Mouse (Mus musculus): ENCODE data around the gene Ms4a7. TPM values are rescaled to one million over a fixed set of nuclear protein-coding genes. Genes with fewer than 3 reads are reported as not detected.

Gene Ms4a7
- polyA plus RNA-seq, 2 experiments = 5.7 to 11.2 TPM

- Histone ChIP-seq H3K4me2 (replicated peaks; ENCODE audit: low read depth, low read length, severe bottlenecking) (no peak overlapping the region), H3K9me3 (ENCODE audit: control insufficient read depth, low read length) (no peaks in the 10 kb centered on the region), H3K36me3 (ENCODE audit: control insufficient read depth, insufficient read depth, low read length) (no peaks in the 10 kb centered on the region), H3K27me3 (ENCODE audit: control insufficient read depth, insufficient read depth, low read length) (no peaks in the 10 kb centered on the region), H3K27ac (replicated peaks; ENCODE audit: low read depth, low read length) (no peak overlapping the region), H3K4me3 (replicated peaks; ENCODE audit: low read length) (no peak overlapping the region), H3K9ac (ENCODE audit: low read depth, low read length, severe bottlenecking) (no peak overlapping the region), H3K4me1 (ENCODE audit: control insufficient read depth, insufficient read depth, low read length) (no peaks in the 10 kb centered on the region)
- WGBS = 61% methylated on average over 3 of the region's 3 CpGs
- ATAC-seq (ENCODE audit: low FRiP score, low read depth) (no peak), DNase-seq (ENCODE audit: low spot score) (no peak)
- no peak for TF ChIP-seq POLR2A (IDR thresholded peaks at IDR 0.05; ENCODE audit: borderline replicate concordance, extremely low read depth, insufficient read depth, insufficient read length)
Measured at GRCm38 (mm10) chr19:11360106-11360505, 24.2 kb upstream of the Ms4a7 start.

GRCm38 (mm10) chr19:11355730-11356129 lies 19.8 kb upstream of the Ms4a7 start:
- Histone ChIP-seq H3K4me3 (replicated peaks; ENCODE audit: low read length) (no peak overlapping the region), H3K36me3 (ENCODE audit: control insufficient read depth, insufficient read depth, low read length) (no peaks in the 10 kb centered on the region), H3K27me3 (ENCODE audit: control insufficient read depth, insufficient read depth, low read length) (no peaks in the 10 kb centered on the region), H3K4me2 (replicated peaks; ENCODE audit: low read depth, low read length, severe bottlenecking) (no peak overlapping the region), H3K27ac (replicated peaks; ENCODE audit: low read depth, low read length) (no peak overlapping the region), H3K4me1 (ENCODE audit: control insufficient read depth, insufficient read depth, low read length) (no peaks in the 10 kb centered on the region), H3K9ac (ENCODE audit: low read depth, low read length, severe bottlenecking) (no peak overlapping the region), H3K9me3 (ENCODE audit: control insufficient read depth, low read length) (no peaks in the 10 kb centered on the region)
- 77% methylated on average over 7 of the region's 7 CpGs for WGBS
- DNase-seq (ENCODE audit: low spot score) (no peak), ATAC-seq (ENCODE audit: low FRiP score, low read depth) (no peak)
- TF ChIP-seq POLR2A (IDR thresholded peaks at IDR 0.05; ENCODE audit: borderline replicate concordance, extremely low read depth, insufficient read depth, insufficient read length) = no peak

- no peak overlapping the region for H3K9ac ChIP-seq (ENCODE audit: low read depth, low read length, severe bottlenecking)
- no peak overlapping the region for H3K4me2 ChIP-seq (replicated peaks; ENCODE audit: low read depth, low read length, severe bottlenecking)
- H3K9me3 ChIP-seq (ENCODE audit: control insufficient read depth, low read length) = no peaks in the 10 kb centered on the region
- WGBS = 49% methylated on average over 3 of the region's 3 CpGs
- H3K27me3 ChIP-seq (ENCODE audit: control insufficient read depth, insufficient read depth, low read length) = no peaks in the 10 kb centered on the region
- no peak for TF ChIP-seq POLR2A (IDR thresholded peaks at IDR 0.05; ENCODE audit: borderline replicate concordance, extremely low read depth, insufficient read depth, insufficient read length)
- H3K27ac ChIP-seq (replicated peaks; ENCODE audit: low read depth, low read length) = no peak overlapping the region
- no peaks in the 10 kb centered on the region for H3K36me3 ChIP-seq (ENCODE audit: control insufficient read depth, insufficient read depth, low read length)
- no peaks in the 10 kb centered on the region for H3K4me1 ChIP-seq (ENCODE audit: control insufficient read depth, insufficient read depth, low read length)
- DNase-seq (ENCODE audit: low spot score) (no peak), ATAC-seq (ENCODE audit: low FRiP score, low read depth) (no peak)
- no peak overlapping the region for H3K4me3 ChIP-seq (replicated peaks; ENCODE audit: low read length)
Measured at GRCm38 (mm10) chr19:11351878-11352277, 15.9 kb upstream of the Ms4a7 start.

DNA sequence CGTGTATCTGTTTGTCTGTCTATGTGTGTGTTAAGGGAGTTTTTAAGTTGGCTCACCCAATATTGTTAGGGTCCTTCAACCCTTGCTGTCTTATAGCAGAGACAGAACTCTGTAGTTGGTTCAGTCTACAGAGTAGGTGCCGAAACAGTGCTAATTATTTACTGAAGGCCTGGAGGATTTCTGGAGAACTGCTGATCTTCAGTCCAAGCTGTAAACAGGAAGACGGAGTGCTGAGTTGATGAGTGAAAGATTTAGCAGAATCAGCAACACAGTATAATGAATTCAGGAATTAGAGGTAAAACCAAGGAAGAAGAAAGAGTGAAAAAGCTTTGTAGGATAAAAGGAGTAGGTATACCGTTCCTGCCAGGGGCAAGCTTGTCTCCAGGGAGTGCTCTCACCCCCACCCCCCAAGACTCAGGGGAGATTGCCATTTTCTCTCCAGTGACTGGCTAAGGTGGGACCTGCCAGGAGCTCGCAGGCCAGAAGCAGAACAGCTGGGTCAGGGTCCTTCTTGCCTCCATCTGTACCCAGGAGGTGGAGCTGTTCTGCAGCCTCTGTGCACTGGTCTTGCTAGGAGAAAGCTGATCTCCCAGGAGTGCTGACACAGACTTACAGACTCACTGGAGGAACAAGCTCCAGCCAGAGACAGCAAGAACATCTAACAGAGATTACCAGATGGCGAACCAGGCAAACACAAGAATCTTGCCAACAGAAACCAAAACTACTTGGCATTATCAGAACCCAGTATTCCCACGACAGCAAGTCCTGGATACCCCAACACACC lies 13.9 kb upstream of the Ms4a7 start:
- Histone ChIP-seq H3K9ac (ENCODE audit: low read depth, low read length, severe bottlenecking) (no peak overlapping the region), H3K4me1 (ENCODE audit: control insufficient read depth, insufficient read depth, low read length) (no peaks in the 10 kb centered on the region), H3K9me3 (ENCODE audit: control insufficient read depth, low read length) (no peaks in the 10 kb centered on the region), H3K27me3 (ENCODE audit: control insufficient read depth, insufficient read depth, low read length) (no peaks in the 10 kb centered on the region), H3K36me3 (ENCODE audit: control insufficient read depth, insufficient read depth, low read length) (no peaks in the 10 kb centered on the region), H3K4me2 (replicated peaks; ENCODE audit: low read depth, low read length, severe bottlenecking) (no peak overlapping the region), H3K4me3 (replicated peaks; ENCODE audit: low read length) (no peak overlapping the region), H3K27ac (replicated peaks; ENCODE audit: low read depth, low read length) (no peak overlapping the region)
- DNase-seq (ENCODE audit: low spot score) = no peak
- 56% methylated on average over 7 of the region's 7 CpGs for WGBS
- no peak for ATAC-seq (ENCODE audit: low FRiP score, low read depth)
- no peak for TF ChIP-seq POLR2A (IDR thresholded peaks at IDR 0.05; ENCODE audit: borderline replicate concordance, extremely low read depth, insufficient read depth, insufficient read length)

DNA sequence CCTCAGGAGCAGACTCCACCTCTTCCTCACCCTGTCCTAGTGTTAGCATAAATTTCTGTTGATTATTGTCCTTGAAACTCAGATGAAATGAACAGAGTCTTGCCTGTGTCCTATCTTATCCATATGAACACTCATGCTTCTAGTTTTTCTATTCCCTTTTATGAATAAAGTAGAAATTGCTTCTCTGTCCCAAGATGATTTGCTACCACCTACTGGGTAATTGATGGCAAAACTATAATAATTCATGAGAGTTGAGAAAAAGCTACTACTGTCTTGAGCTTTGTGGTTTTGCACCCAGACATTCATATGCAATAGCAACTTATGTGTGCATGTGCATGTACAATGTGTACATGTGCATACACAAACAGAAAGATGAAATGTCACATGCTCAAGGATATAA lies 8.0 kb upstream of the Ms4a7 start:
- no peaks in the 10 kb centered on the region for H3K4me1 ChIP-seq (ENCODE audit: control insufficient read depth, insufficient read depth, low read length)
- no peak overlapping the region for H3K27ac ChIP-seq (replicated peaks; ENCODE audit: low read depth, low read length)
- H3K27me3 ChIP-seq (ENCODE audit: control insufficient read depth, insufficient read depth, low read length) = no peaks in the 10 kb centered on the region
- H3K4me3 ChIP-seq (replicated peaks; ENCODE audit: low read length) = no peak overlapping the region
- ATAC-seq (ENCODE audit: low FRiP score, low read depth) (no peak), DNase-seq (ENCODE audit: low spot score) (no peak)
- no peaks in the 10 kb centered on the region for H3K9me3 ChIP-seq (ENCODE audit: control insufficient read depth, low read length)
- no peak for TF ChIP-seq POLR2A (IDR thresholded peaks at IDR 0.05; ENCODE audit: borderline replicate concordance, extremely low read depth, insufficient read depth, insufficient read length)
- H3K4me2 ChIP-seq (replicated peaks; ENCODE audit: low read depth, low read length, severe bottlenecking) = no peak overlapping the region
- H3K9ac ChIP-seq (ENCODE audit: low read depth, low read length, severe bottlenecking) = no peak overlapping the region
- no peaks in the 10 kb centered on the region for H3K36me3 ChIP-seq (ENCODE audit: control insufficient read depth, insufficient read depth, low read length)

All from limb, embryonic 14.5 days (tissue).